ENCODE assay signal across 21 mouse cellular contexts in genomic region chr12:102505949-102506348, GRCm38 (mm10). TPM values are rescaled to one million over a fixed set of nuclear protein-coding genes. Genes with fewer than 3 reads are reported as not detected.
A peak's percentile ranks its signal among the peaks of the same experiment; 100 is the strongest.
DNase-seq lines count a peak whose midpoint lies in the region; ATAC-seq and TF ChIP-seq lines count a peak whose summit lies in the region.
"Had no signal": no experiment of that assay in that cellular context is flagged by ENCODE, and none has a peak within 500 bp of the region (broad histone marks: within the 10 kb centered on the region; RNA-seq: fewer than 3 reads in every experiment).

No protein-coding gene starts in this region.

- TF ChIP-seq CTCF in MEL (IDR thresholded peaks at IDR 0.05 in 2 of 3, conservative IDR thresholded peaks at IDR 0.05 in 1 of 3; ENCODE audit: control insufficient read depth in 1 of 3, insufficient read depth in 1 of 3, low read depth in 2 of 3, low read length in 3 of 3, poor library complexity in 1 of 3, severe bottlenecking in 1 of 3), result no peak

- H3K27me3 ChIP-seq in MEL (ENCODE audit: control insufficient read depth in 1 of 2, insufficient read depth in 2 of 2, low read length in 2 of 2), result 0 out of 4 replicates have a peak, but pooled peaks cover 0 to 2% of the 10 kb centered on the region in 2 experiments
- no peaks in the 10 kb centered on the region for H3K27me3 ChIP-seq in liver, embryonic 13.5 days
- H3K27me3 ChIP-seq in midbrain, embryonic 16.5 days (ENCODE audit: control insufficient read depth, insufficient read depth, low read depth, low read length), result no peaks in the 10 kb centered on the region
- H3K27me3 ChIP-seq: CH12.LX; embryonic facial prominence, embryonic 12.5 days; forebrain, embryonic 13.5 days; heart, embryonic 15.5 days; hindbrain, embryonic 13.5 days had no signal

- no peak overlapping the region for H3K4me2 ChIP-seq in liver, embryonic 13.5 days
- H3K4me2 ChIP-seq in midbrain, embryonic 16.5 days (ENCODE audit: low read length), result no peak overlapping the region
- H3K4me2 ChIP-seq: embryonic facial prominence, embryonic 12.5 days; forebrain, embryonic 13.5 days; heart, embryonic 11.5 days; heart, embryonic 15.5 days; hindbrain, embryonic 13.5 days had no signal

- no peaks in the 10 kb centered on the region for H3K79me2 ChIP-seq in MEL (ENCODE audit: control insufficient read depth, insufficient read depth, low read length, poor library complexity)

- ATAC-seq in common myeloid progenitor, adult 5-6 weeks (replicated peaks; ENCODE audit: low read depth, poor library complexity, severe bottlenecking), result peak; percentile 46; the same call in 1 of the 2 replicates
- peak; percentile 53; the same call in 1 of the 2 replicates for ATAC-seq in liver, embryonic 13.5 days (ENCODE audit: low read depth)
- ATAC-seq in megakaryocyte-erythroid progenitor cell, adult 5-6 weeks (replicated peaks; ENCODE audit: low FRiP score, low TSS enrichment, poor library complexity, severe bottlenecking), result peak; percentile 79
- no peak for ATAC-seq in midbrain, embryonic 16.5 days
- ATAC-seq: forebrain, embryonic 13.5 days; hindbrain, postnatal 0 days had no signal

- H3K4me1 ChIP-seq in MEL (ENCODE audit: control insufficient read depth in 1 of 2, insufficient read depth in 2 of 2, low read length in 2 of 2), result peaks cover 21 to 43% of the 10 kb centered on the region in 2 experiments
- peaks cover 17% of the 10 kb centered on the region; the same call in 1 of the 2 replicates for H3K4me1 ChIP-seq in liver, embryonic 13.5 days (replicated peaks)
- no peaks in the 10 kb centered on the region for H3K4me1 ChIP-seq in midbrain, embryonic 16.5 days (ENCODE audit: control insufficient read depth, insufficient read depth, low read length)
- H3K4me1 ChIP-seq: embryonic facial prominence, embryonic 12.5 days had no signal

- TF ChIP-seq POLR2A in MEL (IDR thresholded peaks at IDR 0.05; ENCODE audit: control insufficient read depth in 1 of 2, insufficient read depth in 1 of 2, low read depth in 1 of 2, low read length in 2 of 2, poor library complexity in 1 of 2), result no peak

- DNase-seq in MEL (ENCODE audit: low read depth, low spot score), result peak; percentile 93
- no peak for DNase-seq in liver, embryonic 13.5 days
- DNase-seq in lung, postnatal 25 days (ENCODE audit: low spot score), result no peak
- DNase-seq: adrenal gland, adult 8-10 months; adrenal gland, postnatal 36 days; cerebellum, adult 2 months; cerebellum, postnatal 14 days; gastrocnemius, postnatal 36 days; heart, adult 18-20 months; heart, postnatal 14 days had no signal

- no peak for TF ChIP-seq RAD21 in MEL (IDR thresholded peaks at IDR 0.05; ENCODE audit: low read depth, low read length)

- peak; percentile 91 to 94 for TF ChIP-seq EP300 in MEL (IDR thresholded peaks at IDR 0.05; ENCODE audit: low read depth in 1 of 2, low read length in 2 of 2)

- H3K27ac ChIP-seq in MEL (ENCODE audit: control insufficient read depth, low read depth, low read length), result peak overlapping the region; percentile 83
- H3K27ac ChIP-seq in liver, embryonic 13.5 days, result no peak overlapping the region
- H3K27ac ChIP-seq in midbrain, embryonic 16.5 days (ENCODE audit: low read length), result no peak overlapping the region
- H3K27ac ChIP-seq: embryonic facial prominence, embryonic 12.5 days; forebrain, embryonic 13.5 days; heart, embryonic 15.5 days; hindbrain, embryonic 13.5 days; hindbrain, postnatal 0 days had no signal

- no peaks in the 10 kb centered on the region for H3K9me3 ChIP-seq in MEL (replicated peaks; ENCODE audit: insufficient read depth, low read length)
- H3K9me3 ChIP-seq in liver, embryonic 13.5 days (replicated peaks), result no peaks in the 10 kb centered on the region
- H3K9me3 ChIP-seq in midbrain, embryonic 16.5 days (replicated peaks; ENCODE audit: control insufficient read depth, low read length, poor library complexity, severe bottlenecking), result no peaks in the 10 kb centered on the region
- H3K9me3 ChIP-seq: embryonic facial prominence, embryonic 12.5 days; forebrain, embryonic 13.5 days; heart, embryonic 15.5 days; hindbrain, embryonic 13.5 days had no signal

- H3K36me3 ChIP-seq in MEL (ENCODE audit: control insufficient read depth in 1 of 2, insufficient read depth in 2 of 2, low read length in 2 of 2), result peaks cover 0 to 28% of the 10 kb centered on the region in 2 experiments; a peak in 2 of 4 replicates
- H3K36me3 ChIP-seq in liver, embryonic 13.5 days, result no peaks in the 10 kb centered on the region
- H3K36me3 ChIP-seq in midbrain, embryonic 16.5 days (ENCODE audit: control insufficient read depth, insufficient read depth, low read length), result no peaks in the 10 kb centered on the region
- H3K36me3 ChIP-seq: embryonic facial prominence, embryonic 12.5 days; heart, embryonic 15.5 days; hindbrain, embryonic 13.5 days had no signal

- H3K4me3 ChIP-seq in MEL (ENCODE audit: control insufficient read depth in 1 of 2, insufficient read depth in 1 of 2, low read depth in 2 of 2, low read length in 2 of 2), result peak overlapping the region; percentile 33 to 36
- H3K4me3 ChIP-seq in liver, embryonic 13.5 days (replicated peaks), result no peak overlapping the region
- H3K4me3 ChIP-seq in midbrain, embryonic 16.5 days (ENCODE audit: low read depth, low read length), result no peak overlapping the region
- H3K4me3 ChIP-seq: embryonic facial prominence, embryonic 12.5 days; forebrain, embryonic 13.5 days; heart, embryonic 15.5 days; hindbrain, embryonic 13.5 days had no signal

- H3K9ac ChIP-seq in MEL (ENCODE audit: control insufficient read depth, low read depth, low read length, poor library complexity, severe bottlenecking), result peak overlapping the region; percentile 46
- no peak overlapping the region for H3K9ac ChIP-seq in liver, embryonic 13.5 days
- no peak overlapping the region for H3K9ac ChIP-seq in midbrain, embryonic 16.5 days (ENCODE audit: low read depth, low read length)
- H3K9ac ChIP-seq: embryonic facial prominence, embryonic 12.5 days; forebrain, embryonic 13.5 days; heart, embryonic 15.5 days; hindbrain, embryonic 13.5 days had no signal

- WGBS in liver, embryonic 13.5 days (ENCODE audit: insufficient replicate concordance), result 47% methylated on average over 7 of the region's 7 CpGs
- WGBS in midbrain, embryonic 16.5 days, result 89% methylated on average over 7 of the region's 7 CpGs

TF ChIP-seq in MEL, 35 proteins besides CTCF, POLR2A, EP300 and RAD21 (continues in another document):
- TF ChIP-seq NELFE (IDR thresholded peaks at IDR 0.05; ENCODE audit: low read depth, low read length) (no peak), E2F4 (IDR thresholded peaks at IDR 0.05; ENCODE audit: borderline replicate concordance, low read depth, low read length) (no peak), ZKSCAN1 (IDR thresholded peaks at IDR 0.05; ENCODE audit: low read depth, low read length) (no peak), ZMIZ1 (IDR thresholded peaks at IDR 0.05; ENCODE audit: low read depth, low read length) (no peak), BHLHE40 (IDR thresholded peaks at IDR 0.05; ENCODE audit: borderline replicate concordance, low read depth, low read length) (no peak), USF1 (IDR thresholded peaks at IDR 0.05; ENCODE audit: low read depth, low read length) (no peak), MYB (IDR thresholded peaks at IDR 0.05; ENCODE audit: low read depth, low read length) (no peak), GABPA (IDR thresholded peaks at IDR 0.05; ENCODE audit: low read depth, low read length) (no peak), JUND (IDR thresholded peaks at IDR 0.05; ENCODE audit: low read depth, low read length) (no peak), POLR2AphosphoS5 (IDR thresholded peaks at IDR 0.05; ENCODE audit: borderline replicate concordance, low read depth, low read length) (no peak), SIN3A (IDR thresholded peaks at IDR 0.05; ENCODE audit: low read length) (peak; percentile 73), MXI1 (IDR thresholded peaks at IDR 0.05; ENCODE audit: low read depth, low read length) (0 out of 2 replicates have a peak, but pooled peaks have one; percentile 12), CHD2 (IDR thresholded peaks at IDR 0.05; ENCODE audit: low read length) (no peak), MAX (IDR thresholded peaks at IDR 0.05; ENCODE audit: low read length) (no peak), POLR2AphosphoS2 (IDR thresholded peaks at IDR 0.05; ENCODE audit: low read length) (no peak), USF2 (IDR thresholded peaks at IDR 0.05; ENCODE audit: borderline replicate concordance in 1 of 2, insufficient read depth in 1 of 2, low read depth in 1 of 2, low read length in 2 of 2) (no peak), MAFK (IDR thresholded peaks at IDR 0.05; ENCODE audit: borderline replicate concordance, low read depth, low read length) (no peak), TAL1 (IDR thresholded peaks at IDR 0.05; ENCODE audit: low read length) (peak; percentile 95), RCOR1 (IDR thresholded peaks at IDR 0.05; ENCODE audit: low read depth, low read length) (peak; percentile 66; the same call in 1 of the 2 replicates), ZNF384 (IDR thresholded peaks at IDR 0.05; ENCODE audit: low read depth, low read length) (no peak), ETS1 (IDR thresholded peaks at IDR 0.05; ENCODE audit: low read depth, low read length) (peak; percentile 81), MAZ (IDR thresholded peaks at IDR 0.05; ENCODE audit: low read depth, low read length) (no peak)

RNA-seq across cellular contexts. Expression of gene Golga5, which starts 37.0 kb away (rescaled TPM):
- 22.3 and 25.9 TPM in 2 replicates for total RNA-seq in MEL (2012; rRNA removed)
- polyA plus RNA-seq in MEL (2012; ENCODE audit: insufficient read depth in 1 of 2, insufficient read length in 2 of 2, low read depth in 1 of 2, low replicate concordance in 2 of 2, missing spikeins in 1 of 2), result 10 to 100 TPM in 1 of 2 experiments, not detected in 1; 29.3 TPM
- 76.9 and 81.0 TPM in 2 replicates for total RNA-seq in common myeloid progenitor, adult 5-6 weeks (2017)
- polyA plus RNA-seq in liver, embryonic 13.5 days (2015; fragmentation: Nextera tagmentation; extraction: Ambion mirVana), result 15.1 and 15.6 TPM in 2 replicates
- total RNA-seq in megakaryocyte-erythroid progenitor cell, adult 5-6 weeks (2014; fragmentation: Nextera tagmentation), result 19.7 and 28.0 TPM in 2 replicates
- total RNA-seq in megakaryocyte-erythroid progenitor cell, adult 5-6 weeks (2017), result 68.8 and 85.7 TPM in 2 replicates
- 28.0 and 28.6 TPM in 2 replicates for polyA plus RNA-seq in midbrain, embryonic 16.5 days (2015; fragmentation: Nextera tagmentation; extraction: Ambion mirVana)

RNA-seq across cellular contexts. Expression of gene Chga, which starts 48.8 kb away (rescaled TPM):
- not detected in 2 replicates for total RNA-seq in MEL (2012; rRNA removed)
- polyA plus RNA-seq in MEL (2012; ENCODE audit: insufficient read depth in 1 of 2, insufficient read length in 2 of 2, low read depth in 1 of 2, low replicate concordance in 2 of 2, missing spikeins in 1 of 2), result not detected
- total RNA-seq in common myeloid progenitor, adult 5-6 weeks (2017), result not detected in 2 replicates
- polyA plus RNA-seq in liver, embryonic 13.5 days (2015; fragmentation: Nextera tagmentation; extraction: Ambion mirVana), result 1.3 and 1.7 TPM in 2 replicates
- total RNA-seq in megakaryocyte-erythroid progenitor cell, adult 5-6 weeks (2014; fragmentation: Nextera tagmentation), result not detected in 2 replicates
- total RNA-seq in megakaryocyte-erythroid progenitor cell, adult 5-6 weeks (2017), result not detected in 2 replicates
- 165 and 194 TPM in 2 replicates for polyA plus RNA-seq in midbrain, embryonic 16.5 days (2015; fragmentation: Nextera tagmentation; extraction: Ambion mirVana)
- total RNA-seq: CH12.LX; gastrocnemius, adult 8-10 months; gastrocnemius, postnatal 36 days; heart, adult 18-20 months had no signal

Comparison
In these comparisons a context has a peak if more than half of its experiments do, and no peak if none do; other contexts are left out.
1. H3K4me3 ChIP-seq: peak in MEL (2 of 2); none in liver, embryonic 13.5 days (single experiment) and midbrain, embryonic 16.5 days (single experiment).